Mouse (Mus musculus): Measurements from ENCODE around the gene Sae1. TPM values are rescaled to one million over a fixed set of nuclear protein-coding genes. Genes with fewer than 3 reads are reported as not detected.

Gene Sae1
- polyA plus RNA-seq, 1 experiment from 2014 or later, result 297 TPM

GRCm38 (mm10) chr7:16314221-16314775 is 73.3 kb downstream of the Sae1 start:
- ATAC-seq, result no peak
- WGBS, result 6% methylated on average over 13 of the region's 13 CpGs

GRCm38 (mm10) chr7:16313481-16314220 is 74.0 kb downstream of the Sae1 start:
- Histone ChIP-seq H3K4me2 (ENCODE audit: low read length) (peak overlapping the region; percentile 98), H3K9ac (replicated peaks; ENCODE audit: low read depth, low read length) (peak overlapping the region; percentile 84), H3K9me3 (ENCODE audit: control insufficient read depth, low read length) (no peaks in the 10 kb centered on the region), H3K36me3 (ENCODE audit: control insufficient read depth, insufficient read depth) (no peaks in the 10 kb centered on the region), H3K4me3 (replicated peaks; ENCODE audit: low read length) (peak overlapping the region; percentile 75), H3K27me3 (replicated peaks; ENCODE audit: control insufficient read depth, insufficient read depth, low read length) (peaks cover 4% of the 10 kb centered on the region; the same call in 1 of the 2 replicates), H3K4me1 (replicated peaks; ENCODE audit: control insufficient read depth, insufficient read depth, low read length) (peaks cover 43% of the 10 kb centered on the region), H3K27ac (ENCODE audit: low read length) (peak overlapping the region; percentile 90)
- peak; percentile 63 for ATAC-seq
- under 1% methylated on average over 48 of the region's 66 CpGs for WGBS

More at GRCm38 (mm10) chr7:16314221-16314775, 73.3 kb downstream of the Sae1 start:
- peak overlapping the region; percentile 84 for H3K9ac ChIP-seq (replicated peaks; ENCODE audit: low read depth, low read length)
- peak overlapping the region; percentile 90 for H3K27ac ChIP-seq (ENCODE audit: low read length)
- H3K4me1 ChIP-seq (replicated peaks; ENCODE audit: control insufficient read depth, insufficient read depth, low read length), result peaks cover 38% of the 10 kb centered on the region
- H3K4me3 ChIP-seq (replicated peaks; ENCODE audit: low read length), result peak overlapping the region; percentile 75
- H3K4me2 ChIP-seq (ENCODE audit: low read length), result peak overlapping the region; percentile 98
- H3K27me3 ChIP-seq (replicated peaks; ENCODE audit: control insufficient read depth, insufficient read depth, low read length), result peaks cover 4% of the 10 kb centered on the region; the same call in 1 of the 2 replicates
- H3K36me3 ChIP-seq (ENCODE audit: control insufficient read depth, insufficient read depth), result no peaks in the 10 kb centered on the region
- H3K9me3 ChIP-seq (ENCODE audit: control insufficient read depth, low read length), result no peaks in the 10 kb centered on the region

GRCm38 (mm10) chr7:16312672-16313311 is 74.8 kb downstream of the Sae1 start:
- WGBS, result 2% methylated on average over 12 of the region's 12 CpGs
- Histone ChIP-seq H3K4me2 (ENCODE audit: low read length) (peak overlapping the region; percentile 98), H3K4me3 (replicated peaks; ENCODE audit: low read length) (peak overlapping the region; percentile 75), H3K4me1 (replicated peaks; ENCODE audit: control insufficient read depth, insufficient read depth, low read length) (peaks cover 43% of the 10 kb centered on the region), H3K9ac (replicated peaks; ENCODE audit: low read depth, low read length) (peak overlapping the region; percentile 78), H3K36me3 (ENCODE audit: control insufficient read depth, insufficient read depth) (no peaks in the 10 kb centered on the region), H3K27ac (ENCODE audit: low read length) (no peak overlapping the region), H3K27me3 (replicated peaks; ENCODE audit: control insufficient read depth, insufficient read depth, low read length) (peaks cover 4% of the 10 kb centered on the region; the same call in 1 of the 2 replicates), H3K9me3 (ENCODE audit: control insufficient read depth, low read length) (no peaks in the 10 kb centered on the region)
- no peak for ATAC-seq

- WGBS, result under 1% methylated on average over 47 of the region's 49 CpGs
- H3K27me3 ChIP-seq (replicated peaks; ENCODE audit: control insufficient read depth, insufficient read depth, low read length), result peaks cover 4% of the 10 kb centered on the region; the same call in 1 of the 2 replicates
- peak overlapping the region; percentile 78 for H3K9ac ChIP-seq (replicated peaks; ENCODE audit: low read depth, low read length)
- peaks cover 43% of the 10 kb centered on the region for H3K4me1 ChIP-seq (replicated peaks; ENCODE audit: control insufficient read depth, insufficient read depth, low read length)
- no peak for ATAC-seq
- H3K36me3 ChIP-seq (ENCODE audit: control insufficient read depth, insufficient read depth), result no peaks in the 10 kb centered on the region
- H3K4me3 ChIP-seq (replicated peaks; ENCODE audit: low read length), result peak overlapping the region; percentile 75
- H3K9me3 ChIP-seq (ENCODE audit: control insufficient read depth, low read length), result no peaks in the 10 kb centered on the region
- peak overlapping the region; percentile 98 for H3K4me2 ChIP-seq (ENCODE audit: low read length)
- H3K27ac ChIP-seq (ENCODE audit: low read length), result no peak overlapping the region
These were observed 75.5 kb downstream of the Sae1 start for GRCm38 (mm10) chr7:16312011-16312671.

GRCm38 (mm10) chr7:16311453-16312004 is 76.1 kb downstream of the Sae1 start:
- H3K4me3 ChIP-seq (replicated peaks; ENCODE audit: low read length), result peak overlapping the region; percentile 75
- H3K36me3 ChIP-seq (ENCODE audit: control insufficient read depth, insufficient read depth), result no peaks in the 10 kb centered on the region
- H3K4me2 ChIP-seq (ENCODE audit: low read length), result peak overlapping the region; percentile 98
- ATAC-seq, result no peak
- H3K9me3 ChIP-seq (ENCODE audit: control insufficient read depth, low read length), result no peaks in the 10 kb centered on the region
- H3K4me1 ChIP-seq (replicated peaks; ENCODE audit: control insufficient read depth, insufficient read depth, low read length), result peaks cover 43% of the 10 kb centered on the region
- peak overlapping the region; percentile 78 for H3K9ac ChIP-seq (replicated peaks; ENCODE audit: low read depth, low read length)
- H3K27ac ChIP-seq (ENCODE audit: low read length), result no peak overlapping the region
- H3K27me3 ChIP-seq (replicated peaks; ENCODE audit: control insufficient read depth, insufficient read depth, low read length), result peaks cover 4% of the 10 kb centered on the region; the same call in 1 of the 2 replicates
- 2% methylated on average over 14 of the region's 14 CpGs for WGBS

- peak overlapping the region; percentile 67; the same call in 1 of the 2 replicates for H3K27ac ChIP-seq (ENCODE audit: low read length)
- peak overlapping the region; percentile 98 for H3K4me2 ChIP-seq (ENCODE audit: low read length)
- H3K27me3 ChIP-seq (replicated peaks; ENCODE audit: control insufficient read depth, insufficient read depth, low read length), result peaks cover 4% of the 10 kb centered on the region; the same call in 1 of the 2 replicates
- peak overlapping the region; percentile 75 for H3K4me3 ChIP-seq (replicated peaks; ENCODE audit: low read length)
- peak overlapping the region; percentile 63 for H3K9ac ChIP-seq (replicated peaks; ENCODE audit: low read depth, low read length)
- 0% methylated on average over 31 of the region's 31 CpGs for WGBS
- no peaks in the 10 kb centered on the region for H3K9me3 ChIP-seq (ENCODE audit: control insufficient read depth, low read length)
- peak; percentile 14 for ATAC-seq
- no peaks in the 10 kb centered on the region for H3K36me3 ChIP-seq (ENCODE audit: control insufficient read depth, insufficient read depth)
- H3K4me1 ChIP-seq (replicated peaks; ENCODE audit: control insufficient read depth, insufficient read depth, low read length), result peaks cover 43% of the 10 kb centered on the region
These were observed 76.8 kb downstream of the Sae1 start for GRCm38 (mm10) chr7:16310521-16311452.

- Histone ChIP-seq H3K9ac (replicated peaks; ENCODE audit: low read depth, low read length) (peak overlapping the region; percentile 63), H3K27ac (ENCODE audit: low read length) (peak overlapping the region; percentile 67), H3K4me1 (replicated peaks; ENCODE audit: control insufficient read depth, insufficient read depth, low read length) (peaks cover 43% of the 10 kb centered on the region), H3K4me3 (replicated peaks; ENCODE audit: low read length) (peak overlapping the region; percentile 75), H3K9me3 (ENCODE audit: control insufficient read depth, low read length) (no peaks in the 10 kb centered on the region), H3K36me3 (ENCODE audit: control insufficient read depth, insufficient read depth) (no peaks in the 10 kb centered on the region), H3K27me3 (replicated peaks; ENCODE audit: control insufficient read depth, insufficient read depth, low read length) (peaks cover 4% of the 10 kb centered on the region; the same call in 1 of the 2 replicates), H3K4me2 (ENCODE audit: low read length) (peak overlapping the region; percentile 98)
- ATAC-seq, result peak; percentile 8
- under 1% methylated on average over 32 of the region's 56 CpGs for WGBS
These were observed 77.5 kb downstream of the Sae1 start for GRCm38 (mm10) chr7:16310020-16310520.
